Mouse (Mus musculus): ENCODE data around the gene Nudt3.

- TF ChIP-seq TCF3 (IDR thresholded peaks at IDR 0.05; ENCODE audit: insufficient read length, low read depth): no peak
- no peak for TF ChIP-seq POLR2A (IDR thresholded peaks at IDR 0.05; ENCODE audit: insufficient read length, low read depth)
- TF ChIP-seq MYOD1 (IDR thresholded peaks at IDR 0.05; ENCODE audit: control insufficient read depth in 1 of 3, insufficient read length in 2 of 3, low read depth in 2 of 3): peak in 2 of 3 experiments; percentile 40 to 44
- no peak for TF ChIP-seq TCF12 (IDR thresholded peaks at IDR 0.05; ENCODE audit: insufficient read depth, poor library complexity, severe bottlenecking)
- TF ChIP-seq E2F4 (IDR thresholded peaks at IDR 0.05; ENCODE audit: insufficient read depth): no peak
- no peak for TF ChIP-seq CEBPB (IDR thresholded peaks at IDR 0.05; ENCODE audit: insufficient read depth, poor library complexity, severe bottlenecking)
- no peak for TF ChIP-seq POLR2AphosphoS2 (IDR thresholded peaks at IDR 0.05; ENCODE audit: insufficient read length, low read depth)
Measured at GRCm38 (mm10) chr17:27557927-27558661, 65.2 kb downstream of the Nudt3 start.
